Mouse (Mus musculus) stomach, postnatal 0 days (tissue): Measurements from ENCODE around the gene Tgfbr3.

Experiments used
- CTCF ChIP-seq: IDR thresholded peaks from 2 replicates; pipeline ENCODE4 v1.5.1; 2016; ENCODE audit warnings: antibody characterized with exemption, low read depth, mild to moderate bottlenecking, moderate library complexity
- EP300 ChIP-seq: optimal IDR thresholded peaks from 2 replicates; pipeline ENCODE3; 2016; ENCODE audit warnings: antibody characterized with exemption

DNA sequence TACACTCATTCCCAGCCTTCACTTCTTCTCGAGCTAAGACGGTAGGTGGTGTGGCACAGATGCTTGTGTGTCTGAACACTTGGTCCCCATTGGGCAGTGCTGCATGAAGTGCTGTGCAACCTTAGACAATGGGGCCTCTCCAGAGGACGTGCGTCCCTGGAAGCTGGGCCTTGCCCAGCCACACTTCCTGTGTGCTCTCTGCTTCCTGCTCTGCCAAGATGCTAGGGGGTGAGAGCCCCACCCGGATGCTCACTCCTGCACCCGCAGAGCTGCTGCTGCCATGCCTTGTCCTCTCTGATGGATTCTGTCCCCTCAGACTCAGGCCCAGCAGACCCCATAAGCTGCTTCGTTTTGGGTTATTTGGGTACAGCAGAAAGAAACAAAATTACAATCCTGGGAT, 188.3 kb downstream of the Tgfbr3 start:
- TF ChIP-seq CTCF (no peak), EP300 (no peak)
